Mouse (Mus musculus): ENCODE data around the gene Arhgap45. TPM values are rescaled to one million over a fixed set of nuclear protein-coding genes. Genes with fewer than 3 reads are reported as not detected.

Arhgap45 gene
- polyA plus RNA-seq, 1 experiment from 2014 or later = 9.7 TPM

DNA sequence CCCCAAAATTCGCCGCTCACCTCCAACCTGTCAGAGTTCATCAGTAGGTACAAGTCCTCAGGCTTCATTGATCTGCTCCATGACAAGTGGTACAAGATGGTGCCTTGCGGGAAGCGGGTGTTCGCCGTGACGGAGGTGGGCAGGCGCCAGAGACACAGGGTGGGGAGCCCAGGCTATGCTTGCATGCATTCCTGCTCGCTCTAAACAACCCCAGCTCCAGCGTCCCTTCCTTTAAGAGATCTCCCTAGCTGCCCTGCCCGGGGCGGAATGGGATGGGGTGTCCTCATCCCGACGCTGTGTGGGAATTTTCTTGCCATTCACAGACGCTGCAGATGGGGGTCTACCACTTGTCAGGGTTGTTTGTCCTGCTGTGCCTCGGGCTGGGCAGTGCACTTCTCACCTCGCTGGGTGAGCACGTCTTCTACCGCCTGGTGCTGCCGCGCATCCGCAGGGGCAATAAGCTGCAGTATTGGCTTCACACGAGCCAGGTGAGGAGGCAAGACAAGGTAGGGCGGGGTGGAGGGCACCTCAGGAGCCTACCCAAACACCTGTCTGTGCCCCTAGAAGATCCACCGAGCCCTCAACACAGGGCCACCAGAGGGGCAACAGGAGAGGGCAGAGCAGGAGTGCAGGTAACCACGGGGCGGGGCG, 40.3 kb upstream of the Arhgap45 start:
- peaks cover 38% of the 10 kb centered on the region for H3K36me3 ChIP-seq (ENCODE audit: control insufficient read depth, insufficient read depth, low read length)
- 84% methylated on average over 28 of the region's 28 CpGs for WGBS
- no peak overlapping the region for H3K4me2 ChIP-seq (ENCODE audit: low read depth, low read length)
- no peak overlapping the region for H3K4me3 ChIP-seq (replicated peaks; ENCODE audit: low read length)
- H3K27me3 ChIP-seq (ENCODE audit: control insufficient read depth, insufficient read depth, low read length) = no peaks in the 10 kb centered on the region; the same call in 1 of the 2 replicates
- 0 out of 2 replicates have a peak, but pooled peaks cover 9% of the 10 kb centered on the region for H3K9me3 ChIP-seq (replicated peaks; ENCODE audit: control insufficient read depth, low read length)
- H3K27ac ChIP-seq (ENCODE audit: low read length) = no peak overlapping the region
- ATAC-seq (ENCODE audit: insufficient read depth, low FRiP score) = no peak
- no peak overlapping the region for H3K9ac ChIP-seq (ENCODE audit: low read length)
- H3K4me1 ChIP-seq (ENCODE audit: control insufficient read depth, insufficient read depth, low read length) = peaks cover 2% of the 10 kb centered on the region

- ATAC-seq (ENCODE audit: insufficient read depth, low FRiP score) = no peak
- Histone ChIP-seq H3K4me3 (replicated peaks; ENCODE audit: low read length) (no peak overlapping the region), H3K27ac (ENCODE audit: low read length) (no peak overlapping the region), H3K4me2 (ENCODE audit: low read depth, low read length) (no peak overlapping the region), H3K36me3 (ENCODE audit: control insufficient read depth, insufficient read depth, low read length) (peaks cover 38% of the 10 kb centered on the region), H3K27me3 (ENCODE audit: control insufficient read depth, insufficient read depth, low read length) (no peaks in the 10 kb centered on the region; the same call in 1 of the 2 replicates), H3K9me3 (replicated peaks; ENCODE audit: control insufficient read depth, low read length) (0 out of 2 replicates have a peak, but pooled peaks cover 9% of the 10 kb centered on the region), H3K9ac (ENCODE audit: low read length) (no peak overlapping the region), H3K4me1 (ENCODE audit: control insufficient read depth, insufficient read depth, low read length) (no peaks in the 10 kb centered on the region)
- WGBS = 78% methylated on average over 36 of the region's 36 CpGs
Observed at GRCm38 (mm10) chr10:79976722-79977107, 39.7 kb upstream of the Arhgap45 start.

GRCm38 (mm10) chr10:79977324-79977723, 39.1 kb upstream of the Arhgap45 start:
- 84% methylated on average over 27 of the region's 28 CpGs for WGBS
- no peak overlapping the region for H3K9ac ChIP-seq (ENCODE audit: low read length)

DNA sequence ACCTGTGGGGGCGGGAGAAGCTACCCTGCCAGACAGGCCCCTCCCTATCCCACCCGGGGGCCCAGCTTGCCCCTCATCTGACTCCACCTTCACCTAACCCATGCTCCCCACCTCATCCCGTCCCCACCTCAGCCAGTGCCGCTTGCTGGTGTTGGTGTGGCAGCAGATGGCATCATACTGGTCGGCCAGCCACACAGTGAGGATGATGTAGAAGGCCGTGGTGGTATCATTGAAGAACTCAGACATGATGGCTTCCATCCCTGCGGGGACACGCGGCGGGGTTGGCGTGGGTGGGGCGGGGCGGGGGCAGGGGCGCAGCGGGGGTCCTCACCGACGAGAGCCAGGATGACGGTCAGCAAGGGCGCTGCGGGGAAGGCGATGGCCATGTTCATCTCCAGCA, 38.4 kb upstream of the Arhgap45 start:
- H3K27me3 ChIP-seq (ENCODE audit: control insufficient read depth, insufficient read depth, low read length) = no peaks in the 10 kb centered on the region
- H3K27ac ChIP-seq (ENCODE audit: low read length) = no peak overlapping the region
- H3K4me1 ChIP-seq (ENCODE audit: control insufficient read depth, insufficient read depth, low read length) = peaks cover 8% of the 10 kb centered on the region
- H3K9me3 ChIP-seq (replicated peaks; ENCODE audit: control insufficient read depth, low read length) = 0 out of 2 replicates have a peak, but pooled peaks cover 9% of the 10 kb centered on the region
- H3K4me3 ChIP-seq (replicated peaks; ENCODE audit: low read length) = no peak overlapping the region
- ATAC-seq (ENCODE audit: insufficient read depth, low FRiP score) = no peak
- no peak overlapping the region for H3K4me2 ChIP-seq (ENCODE audit: low read depth, low read length)
- peaks cover 38% of the 10 kb centered on the region for H3K36me3 ChIP-seq (ENCODE audit: control insufficient read depth, insufficient read depth, low read length)
- WGBS = 95% methylated on average over 21 of the region's 21 CpGs
- H3K9ac ChIP-seq (ENCODE audit: low read length) = no peak overlapping the region

More at GRCm38 (mm10) chr10:79977324-79977723, 39.1 kb upstream of the Arhgap45 start:
- no peak overlapping the region for H3K4me2 ChIP-seq (ENCODE audit: low read depth, low read length)
- H3K27ac ChIP-seq (ENCODE audit: low read length) = no peak overlapping the region
- H3K36me3 ChIP-seq (ENCODE audit: control insufficient read depth, insufficient read depth, low read length) = peaks cover 38% of the 10 kb centered on the region
- peaks cover under 1% of the 10 kb centered on the region for H3K4me1 ChIP-seq (ENCODE audit: control insufficient read depth, insufficient read depth, low read length)
- H3K9me3 ChIP-seq (replicated peaks; ENCODE audit: control insufficient read depth, low read length) = 0 out of 2 replicates have a peak, but pooled peaks cover 9% of the 10 kb centered on the region
- H3K27me3 ChIP-seq (ENCODE audit: control insufficient read depth, insufficient read depth, low read length) = no peaks in the 10 kb centered on the region
- ATAC-seq (ENCODE audit: insufficient read depth, low FRiP score) = no peak
- no peak overlapping the region for H3K4me3 ChIP-seq (replicated peaks; ENCODE audit: low read length)

- Histone ChIP-seq H3K9me3 (replicated peaks; ENCODE audit: control insufficient read depth, low read length) (0 out of 2 replicates have a peak, but pooled peaks cover 9% of the 10 kb centered on the region), H3K27me3 (ENCODE audit: control insufficient read depth, insufficient read depth, low read length) (no peaks in the 10 kb centered on the region), H3K4me1 (ENCODE audit: control insufficient read depth, insufficient read depth, low read length) (peaks cover 13% of the 10 kb centered on the region), H3K9ac (ENCODE audit: low read length) (no peak overlapping the region), H3K4me2 (ENCODE audit: low read depth, low read length) (no peak overlapping the region), H3K4me3 (replicated peaks; ENCODE audit: low read length) (no peak overlapping the region), H3K36me3 (ENCODE audit: control insufficient read depth, insufficient read depth, low read length) (peaks cover 38% of the 10 kb centered on the region), H3K27ac (ENCODE audit: low read length) (no peak overlapping the region)
- 92% methylated on average over 22 of the region's 22 CpGs for WGBS
- ATAC-seq (ENCODE audit: insufficient read depth, low FRiP score) = no peak
Observed at GRCm38 (mm10) chr10:79979401-79980155, 36.9 kb upstream of the Arhgap45 start.

DNA sequence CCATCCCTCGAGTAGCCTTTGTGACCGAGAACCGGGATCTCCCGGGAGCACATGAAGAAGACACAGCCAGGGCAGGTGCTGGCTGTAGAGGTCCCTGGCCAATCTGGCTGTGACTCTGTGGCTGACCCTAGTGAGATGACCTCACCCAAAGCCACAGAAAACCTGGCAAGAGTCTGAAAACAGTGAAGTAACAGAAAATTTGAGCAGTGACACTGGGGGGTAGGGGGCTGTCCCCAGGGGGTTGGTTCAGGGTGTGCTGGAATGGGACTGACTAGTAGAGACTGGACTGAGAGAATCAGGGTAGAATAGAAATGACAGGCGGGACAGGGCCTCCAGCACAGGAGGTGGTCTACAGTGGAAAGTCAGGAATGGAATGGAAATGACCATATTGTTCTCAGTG, 33.2 kb upstream of the Arhgap45 start:
- Histone ChIP-seq H3K9me3 (replicated peaks; ENCODE audit: control insufficient read depth, low read length) (no peaks in the 10 kb centered on the region), H3K4me3 (replicated peaks; ENCODE audit: low read length) (peak overlapping the region; percentile 72), H3K4me1 (ENCODE audit: control insufficient read depth, insufficient read depth, low read length) (peaks cover 34% of the 10 kb centered on the region), H3K9ac (ENCODE audit: low read length) (peak overlapping the region; percentile 92), H3K27ac (ENCODE audit: low read length) (peak overlapping the region; percentile 98), H3K4me2 (ENCODE audit: low read depth, low read length) (peak overlapping the region; percentile 90), H3K27me3 (ENCODE audit: control insufficient read depth, insufficient read depth, low read length) (no peaks in the 10 kb centered on the region), H3K36me3 (ENCODE audit: control insufficient read depth, insufficient read depth, low read length) (peaks cover 7% of the 10 kb centered on the region)
- 73% methylated on average over 5 of the region's 5 CpGs for WGBS
- ATAC-seq (ENCODE audit: insufficient read depth, low FRiP score) = no peak

- Histone ChIP-seq H3K27ac (ENCODE audit: low read length) (peak overlapping the region; percentile 98), H3K4me2 (ENCODE audit: low read depth, low read length) (peak overlapping the region; percentile 90), H3K27me3 (ENCODE audit: control insufficient read depth, insufficient read depth, low read length) (no peaks in the 10 kb centered on the region), H3K9ac (ENCODE audit: low read length) (peak overlapping the region; percentile 92), H3K9me3 (replicated peaks; ENCODE audit: control insufficient read depth, low read length) (no peaks in the 10 kb centered on the region), H3K4me1 (ENCODE audit: control insufficient read depth, insufficient read depth, low read length) (peaks cover 34% of the 10 kb centered on the region), H3K36me3 (ENCODE audit: control insufficient read depth, insufficient read depth, low read length) (peaks cover 2% of the 10 kb centered on the region; the same call in 1 of the 2 replicates), H3K4me3 (replicated peaks; ENCODE audit: low read length) (peak overlapping the region; percentile 72)
- under 1% methylated on average over 20 of the region's 21 CpGs for WGBS
- ATAC-seq (ENCODE audit: insufficient read depth, low FRiP score) = no peak
Observed at GRCm38 (mm10) chr10:79983670-79984069, 32.8 kb upstream of the Arhgap45 start.

DNA sequence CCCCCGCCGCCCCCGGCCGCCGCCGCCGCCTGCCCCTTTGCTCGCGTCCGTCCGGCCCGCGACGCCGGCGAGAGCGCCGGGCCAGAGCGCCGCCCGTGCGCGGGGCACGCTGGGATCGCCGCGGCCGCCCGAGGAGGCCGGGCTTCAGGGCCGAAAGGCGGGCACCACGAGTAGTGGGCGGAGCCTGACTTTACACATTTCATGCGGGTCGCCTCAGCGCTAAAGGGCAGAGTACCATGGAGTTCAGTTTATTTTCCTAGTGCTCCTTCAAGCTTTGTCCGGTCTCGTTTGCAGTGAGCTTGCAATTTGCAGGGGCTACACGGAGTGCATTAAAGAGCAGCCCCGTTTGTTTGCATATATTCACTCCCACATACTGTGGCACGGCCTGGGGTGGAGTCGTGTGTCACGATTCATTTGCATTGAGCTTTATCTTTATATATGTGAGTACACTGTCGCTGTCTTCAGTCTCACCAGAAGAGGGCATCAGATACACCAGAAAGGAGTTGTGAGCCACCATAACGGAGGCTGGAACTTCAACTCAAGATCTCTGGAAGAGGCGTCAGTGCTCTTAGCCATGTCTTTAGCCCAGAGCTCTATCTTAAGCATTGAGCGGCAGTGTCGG, 32.1 kb upstream of the Arhgap45 start, which contains the start of gene Tmem259:
Gene Tmem259, minus strand, starts transcription at position 136 of the 622 bp plus-strand sequence.
- WGBS = under 1% methylated on average over 49 of the region's 49 CpGs
- no peaks in the 10 kb centered on the region for H3K36me3 ChIP-seq (ENCODE audit: control insufficient read depth, insufficient read depth, low read length)
- peak within 1 kb of the TSS; percentile 98 for H3K27ac ChIP-seq (ENCODE audit: low read length)
- H3K9me3 ChIP-seq (replicated peaks; ENCODE audit: control insufficient read depth, low read length) = no peaks in the 10 kb centered on the region
- H3K4me1 ChIP-seq (ENCODE audit: control insufficient read depth, insufficient read depth, low read length) = peaks cover 36% of the 10 kb centered on the region
- H3K9ac ChIP-seq (ENCODE audit: low read length) = peak within 1 kb of the TSS; percentile 92
- H3K4me3 ChIP-seq (replicated peaks; ENCODE audit: low read length) = peak within 1 kb of the TSS; percentile 72
- ATAC-seq (ENCODE audit: insufficient read depth, low FRiP score) = peak; percentile 73
- H3K4me2 ChIP-seq (ENCODE audit: low read depth, low read length) = peak within 1 kb of the TSS; percentile 90
- H3K27me3 ChIP-seq (ENCODE audit: control insufficient read depth, insufficient read depth, low read length) = no peaks in the 10 kb centered on the region

Measured in stomach, embryonic 16.5 days (tissue).